Mouse (Mus musculus): ENCODE data around the gene Gm4297. TPM values are rescaled to one million over a fixed set of nuclear protein-coding genes. Genes with fewer than 3 reads are reported as not detected.
"Not testable (repeated sequence)": the region's sequence is repeated elsewhere in the genome, so short reads cannot be mapped to it uniquely, and the experiment has no call there.

Gm4297 gene
- polyA plus RNA-seq (2015; fragmentation: Nextera tagmentation; extraction: Ambion mirVana): not detected in 2 replicates

DNA sequence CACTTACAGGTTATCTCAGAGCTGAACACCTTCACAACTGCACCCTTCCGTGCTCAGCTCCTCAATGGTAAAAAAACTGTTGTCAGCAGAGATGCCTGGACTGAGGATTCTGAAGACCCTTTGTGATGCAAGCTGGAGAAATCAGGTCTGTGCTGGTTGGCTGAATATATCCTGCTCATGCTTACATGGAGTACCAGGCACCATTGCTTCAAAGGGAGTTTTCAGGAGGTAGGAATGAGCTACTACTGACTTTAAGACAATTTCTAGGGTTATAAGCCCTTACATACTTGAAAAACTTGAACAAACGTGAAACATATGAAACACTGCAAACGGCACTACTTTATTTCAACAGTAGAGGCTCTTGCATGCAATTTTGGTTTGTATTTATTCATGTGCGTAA is at the start of gene Gm4297:
Gene Gm4297 (minus strand): TSS at position 101 of the 400 bp plus-strand sequence.
- not testable (repeated sequence) for H3K4me1 ChIP-seq (replicated peaks; ENCODE audit: insufficient read depth, low read length); H3K9ac ChIP-seq (ENCODE audit: low read depth, low read length); H3K4me2 ChIP-seq (ENCODE audit: low read length); H3K9me3 ChIP-seq (replicated peaks; ENCODE audit: low read length); DNase-seq (ENCODE audit: low spot score); ATAC-seq (replicated peaks; ENCODE audit: low FRiP score, low read depth); H3K4me3 ChIP-seq (replicated peaks; ENCODE audit: low read depth, low read length); H3K27ac ChIP-seq; H3K36me3 ChIP-seq (ENCODE audit: insufficient read depth, low read length); H3K27me3 ChIP-seq (ENCODE audit: insufficient read depth, low read length)
- WGBS: 84% methylated on average over 4 of the region's 4 CpGs

Small RNA genes within 50 kb of the gene (microRNA-seq; reads per million reads assigned to microRNA genes)
- gene Gm27839 (not detected), gene Gm27910 (not detected)

Other genes with a start within 250 kb of the Gm4297 start
- gene Gm5934, start 74.1 kb downstream of the Gm4297 start, polyA plus RNA-seq (2015; fragmentation: Nextera tagmentation; extraction: Ambion mirVana): not detected in 2 replicates
- gene Gm5935, start 200.3 kb upstream of the Gm4297 start, polyA plus RNA-seq (2015; fragmentation: Nextera tagmentation; extraction: Ambion mirVana): not detected in 2 replicates

All from kidney, postnatal 0 days (tissue).